Mouse (Mus musculus): ENCODE data around the gene Kcnrg.
A peak's percentile ranks its signal among the peaks of the same experiment; 100 is the strongest.
"Not testable (repeated sequence)": the region's sequence is repeated elsewhere in the genome, so short reads cannot be mapped to it uniquely, and the experiment has no call there.

The Kcnrg gene

DNA sequence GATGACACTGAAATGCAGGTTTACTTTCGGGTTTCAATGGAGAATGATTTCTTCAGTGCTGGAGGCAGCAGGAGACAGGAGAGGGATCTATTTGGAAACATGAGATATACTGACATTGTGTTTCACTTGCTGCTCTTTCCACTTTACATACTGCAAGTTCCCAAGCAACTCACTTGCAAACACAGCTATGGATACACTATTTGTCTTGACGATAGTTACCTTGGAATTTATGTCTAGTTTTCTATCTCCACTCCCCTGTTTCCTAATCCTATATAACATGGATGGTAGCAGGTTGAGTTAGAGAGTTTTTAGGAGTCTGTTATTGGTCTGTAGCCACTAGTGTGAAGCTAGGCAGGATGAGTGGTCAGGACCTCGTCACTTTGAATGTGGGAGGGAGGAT is at the start of gene Kcnrg:
Gene Kcnrg, plus strand, starts transcription at position 301 of the 400 bp plus-strand sequence.
- no peak for DNase-seq (ENCODE audit: low spot score in 2 of 2)

GRCm38 (mm10) chr14:61558901-61559300 is 48.4 kb upstream of the Kcnrg start:
- no peak for DNase-seq (ENCODE audit: low spot score in 2 of 2)

DNA sequence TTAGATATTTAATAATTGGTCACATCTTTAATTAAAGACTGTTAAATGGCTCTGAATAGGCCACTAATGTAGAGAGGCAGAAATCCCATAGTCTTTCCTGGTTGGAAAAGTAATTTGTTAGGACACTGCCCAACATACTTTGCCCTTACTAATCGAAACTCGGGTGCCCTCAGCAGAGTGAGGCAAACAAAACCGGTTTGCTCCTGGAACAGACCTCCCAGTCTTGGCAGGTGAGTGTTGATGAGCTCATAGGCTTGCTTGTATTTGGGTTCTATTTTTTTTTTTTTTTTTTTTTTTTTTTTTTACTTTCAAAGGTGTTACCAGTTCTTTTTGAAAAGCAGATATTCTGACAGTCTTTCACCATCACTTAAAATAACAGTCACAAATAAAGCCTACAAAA is 47.4 kb upstream of the Kcnrg start:
- DNase-seq (ENCODE audit: low spot score in 2 of 2) = no peak

DNA sequence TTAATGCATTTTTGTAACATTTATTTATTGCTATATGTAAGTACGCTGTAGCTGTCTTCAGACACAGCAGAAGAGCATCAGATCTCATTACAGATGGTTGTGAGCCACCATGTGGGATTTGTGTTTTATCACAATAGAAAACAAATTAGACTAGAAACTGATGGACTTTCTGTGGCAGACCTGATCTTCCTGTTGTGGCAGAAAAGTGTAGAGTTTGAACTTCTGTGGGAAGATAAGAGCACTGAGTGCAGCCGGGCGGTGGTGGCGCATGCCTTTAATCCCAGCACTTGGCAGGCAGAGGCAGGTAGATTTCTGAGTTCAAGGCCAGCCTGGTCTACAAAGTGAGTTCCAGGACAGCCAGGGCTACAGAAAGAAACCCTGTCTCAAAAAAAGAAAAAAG is 41.0 kb upstream of the Kcnrg start:
- DNase-seq (ENCODE audit: low spot score in 2 of 2) = not testable (repeated sequence)

DNA sequence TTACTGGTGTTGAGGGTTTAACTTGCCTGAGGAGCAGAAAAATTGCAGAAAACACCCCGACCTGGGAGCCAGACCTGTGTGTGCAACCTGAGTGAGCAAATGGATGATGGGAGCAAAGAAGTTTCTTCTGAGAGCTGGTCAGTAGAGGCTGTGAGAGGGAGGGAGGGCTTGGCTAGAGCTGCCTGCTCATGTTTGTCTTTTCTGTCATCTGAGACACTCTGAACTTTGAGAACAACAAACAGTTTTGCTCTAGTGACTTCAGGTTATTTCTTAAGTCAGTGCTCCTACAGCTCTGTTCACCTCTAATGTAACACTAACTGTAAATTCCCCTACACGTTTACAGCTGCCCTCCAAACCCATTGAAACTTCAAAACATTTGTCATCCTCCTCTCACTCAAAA is 37.9 kb upstream of the Kcnrg start:
- DNase-seq (ENCODE audit: low spot score in 2 of 2) = no peak

DNA sequence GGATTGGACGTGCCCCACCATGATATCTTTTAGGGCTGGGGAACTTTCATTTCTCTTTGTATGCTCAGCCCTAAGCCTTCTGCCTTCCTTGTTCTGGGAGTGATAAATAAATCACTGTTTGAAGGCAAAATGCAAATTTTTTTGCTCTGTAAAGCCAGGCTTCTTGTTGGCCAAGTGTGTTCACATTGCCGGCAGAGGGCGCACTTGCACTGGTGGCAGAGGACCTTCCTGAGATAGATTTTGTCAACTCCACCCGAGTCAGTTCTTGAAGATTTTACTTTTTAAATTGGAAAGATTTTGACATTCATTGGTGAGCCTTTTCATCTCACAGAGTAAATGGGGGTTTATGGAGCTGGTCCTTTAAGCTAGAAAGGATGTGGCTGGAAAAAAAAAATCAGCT is 35.9 kb upstream of the Kcnrg start:
- DNase-seq (ENCODE audit: low spot score in 2 of 2) = peak; percentile 75 to 94

GRCm38 (mm10) chr14:61572131-61572530 is 35.1 kb upstream of the Kcnrg start:
- no peak for DNase-seq (ENCODE audit: low spot score in 2 of 2)

DNA sequence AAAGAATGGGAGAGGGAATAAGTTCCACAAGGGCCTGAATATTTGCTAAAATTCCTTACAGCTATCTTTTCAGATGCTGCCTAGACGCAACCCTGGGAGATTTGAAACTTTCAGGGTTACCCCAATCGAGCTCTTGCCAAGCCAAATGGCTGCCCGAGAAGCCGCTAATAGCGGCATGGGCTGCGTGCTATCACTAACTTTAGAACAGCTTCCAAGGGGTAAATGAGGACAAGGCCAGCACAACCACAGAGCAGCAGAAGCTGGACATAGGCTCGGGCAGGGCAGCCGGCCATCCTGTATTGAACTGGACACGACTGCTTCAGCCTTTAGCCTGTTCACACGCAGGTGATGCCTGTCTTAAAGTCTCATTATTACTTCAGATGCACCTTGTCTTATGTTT is 32.2 kb upstream of the Kcnrg start:
- no peak for DNase-seq (ENCODE audit: low spot score in 2 of 2)

DNA sequence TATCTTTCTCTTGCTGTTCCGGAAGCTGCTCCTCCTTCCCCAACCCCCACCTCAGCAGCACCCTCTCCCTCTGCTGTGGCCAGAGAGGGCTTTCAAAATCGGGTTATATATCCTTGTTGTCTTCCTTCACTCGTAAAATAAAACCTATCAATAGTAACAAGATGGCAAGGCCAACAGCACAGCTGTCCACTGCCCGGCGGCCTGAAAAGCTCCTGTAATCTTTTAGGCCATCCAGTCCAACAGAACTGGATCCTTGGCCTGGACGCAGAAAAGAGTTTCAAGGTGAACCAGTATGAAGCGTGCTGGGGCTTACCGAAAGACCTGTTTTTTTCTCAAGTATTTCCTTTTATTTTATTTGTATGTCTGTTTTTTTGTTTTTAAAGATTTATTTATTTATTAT is 31.3 kb upstream of the Kcnrg start:
- DNase-seq (ENCODE audit: low spot score in 2 of 2) = no peak

DNA sequence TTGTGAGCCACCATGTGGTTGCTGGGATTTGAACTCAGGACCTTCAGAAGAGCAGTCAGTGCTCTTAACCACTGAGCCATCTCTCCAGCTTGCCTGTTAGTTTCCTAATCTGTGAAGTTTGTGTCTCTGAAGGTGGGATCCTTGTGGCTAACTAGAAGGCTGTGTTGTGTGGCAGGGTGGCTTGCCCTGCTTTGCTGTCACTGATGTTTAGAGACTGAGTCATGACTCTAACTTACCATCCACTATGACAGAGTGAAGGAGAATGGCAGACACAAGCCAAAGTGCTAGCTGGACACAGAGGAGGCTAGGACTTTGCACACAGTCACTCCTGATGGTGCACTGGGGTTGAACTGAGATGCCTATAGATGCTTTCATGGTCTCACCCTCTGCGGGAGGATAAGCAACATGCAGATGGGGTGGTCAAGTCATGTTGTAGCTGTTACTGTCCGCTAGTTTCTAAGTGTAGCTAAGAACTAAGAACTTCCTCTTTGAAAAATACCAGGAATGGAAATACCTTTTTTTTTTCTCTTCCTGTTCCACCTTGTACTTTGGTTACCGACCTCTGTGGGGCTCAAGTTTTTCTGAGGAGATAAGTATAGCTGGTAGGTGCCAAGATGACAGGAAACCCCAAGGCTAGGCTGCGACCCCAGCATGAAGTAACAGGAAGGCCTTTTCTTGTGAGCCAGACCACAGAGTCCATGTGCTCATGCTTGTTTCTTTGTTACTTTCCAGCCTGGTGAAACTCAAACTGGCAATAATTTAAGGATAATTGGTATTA is 17.8 kb upstream of the Kcnrg start:
- no peak for DNase-seq (ENCODE audit: low spot score in 2 of 2)

GRCm38 (mm10) chr14:61596719-61597426 is 10.4 kb upstream of the Kcnrg start:
- DNase-seq (ENCODE audit: low spot score in 2 of 2) = no peak

DNA sequence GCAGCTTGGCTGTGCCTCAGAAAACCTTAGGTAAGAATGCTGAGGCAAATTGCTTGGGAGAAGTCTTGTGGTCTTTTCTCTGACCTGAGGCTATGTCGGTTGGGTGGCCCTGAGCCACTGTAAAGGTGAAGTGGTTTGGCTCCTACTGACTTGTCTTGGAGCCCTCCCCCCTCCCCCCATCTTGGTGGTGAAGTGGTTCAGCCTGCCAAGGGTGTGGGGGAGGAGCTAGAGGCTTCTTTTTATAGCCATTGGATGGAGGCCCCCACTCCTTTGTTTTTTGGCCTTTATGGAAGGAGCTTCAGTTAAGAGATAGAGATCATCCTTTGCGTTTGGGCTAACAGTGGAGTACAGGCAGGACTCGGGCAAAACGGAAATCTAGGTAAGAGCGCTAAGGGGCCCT is 9.3 kb upstream of the Kcnrg start, which contains the start of gene Trim13:
Gene Trim13, plus strand, starts transcription at position 280 of the 400 bp plus-strand sequence.
- no peak for DNase-seq (ENCODE audit: low spot score in 2 of 2)

DNA sequence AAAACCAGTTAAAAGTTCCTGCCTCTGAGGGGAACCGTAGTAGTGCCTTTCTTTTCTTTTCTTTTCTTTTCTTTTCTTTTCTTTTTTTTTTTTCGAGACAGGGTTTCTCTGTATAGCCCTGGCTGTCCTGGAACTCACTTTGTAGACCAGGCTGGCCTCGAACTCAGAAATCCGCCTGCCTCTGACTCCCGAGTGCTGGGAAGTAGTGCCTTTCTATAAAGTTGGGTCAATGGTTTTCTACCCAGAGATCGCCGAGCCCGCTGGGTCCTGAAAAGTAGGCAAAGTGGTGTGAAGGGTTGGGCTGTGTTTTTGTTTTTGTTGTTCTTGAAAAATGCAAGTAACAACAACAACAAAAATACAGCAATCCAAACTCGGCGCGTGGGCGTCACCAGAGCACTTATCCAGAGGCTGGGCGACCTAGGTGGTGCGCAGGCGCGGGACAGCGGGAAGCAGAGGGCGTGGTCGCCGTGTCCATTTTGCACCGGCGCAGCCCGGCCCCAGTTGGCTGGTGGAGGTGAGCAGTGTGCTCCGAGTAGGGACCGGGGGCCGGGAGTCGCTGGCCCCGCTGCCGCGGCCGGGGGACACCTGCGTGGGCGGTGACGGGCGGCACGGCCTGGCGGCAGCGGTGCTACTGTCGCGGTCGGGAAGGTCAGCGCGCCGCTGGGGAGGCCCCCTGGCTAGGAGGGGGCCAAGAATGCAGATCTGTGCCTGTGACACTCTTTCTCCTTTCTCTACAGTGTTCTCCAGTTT is 8.0 kb upstream of the Kcnrg start:
- peak; percentile 88 to 95 for DNase-seq (ENCODE audit: low spot score in 2 of 2)

GRCm38 (mm10) chr14:61601348-61601747 is 5.9 kb upstream of the Kcnrg start:
- no peak for DNase-seq (ENCODE audit: low spot score in 2 of 2)

DNA sequence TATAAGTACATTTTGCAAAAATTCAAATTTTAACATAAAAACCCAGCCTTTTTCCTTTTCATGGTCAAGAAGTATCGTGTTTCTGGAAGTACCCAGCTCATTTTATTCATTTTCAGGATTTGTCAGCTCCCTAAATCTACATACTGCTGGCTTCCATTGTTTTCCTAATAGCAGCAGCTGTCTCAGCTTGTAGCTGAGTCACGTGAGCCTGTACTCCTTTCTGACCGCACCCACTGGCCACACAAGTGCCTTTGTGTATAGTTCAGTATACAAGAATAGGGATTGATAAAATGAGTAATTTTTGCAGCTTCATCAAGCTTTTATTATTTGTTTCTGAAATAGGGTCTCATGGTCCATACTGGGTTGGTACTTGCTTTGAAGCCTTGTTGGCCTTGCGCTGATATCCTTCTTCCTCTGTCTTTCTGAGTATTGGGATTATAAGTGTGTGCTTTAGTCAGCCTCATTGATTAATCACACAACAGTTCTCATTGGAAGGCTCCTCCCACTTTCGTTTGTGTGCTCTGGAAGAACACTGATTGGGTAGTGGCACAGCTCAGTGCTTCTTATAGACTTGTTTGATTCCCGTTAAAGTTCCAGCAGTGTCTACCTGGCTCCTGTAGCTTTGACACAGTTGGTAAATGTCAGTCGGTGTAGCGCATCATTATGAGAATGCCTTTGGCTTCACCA is 4.0 kb upstream of the Kcnrg start:
- no peak for DNase-seq (ENCODE audit: low spot score in 2 of 2)

DNA sequence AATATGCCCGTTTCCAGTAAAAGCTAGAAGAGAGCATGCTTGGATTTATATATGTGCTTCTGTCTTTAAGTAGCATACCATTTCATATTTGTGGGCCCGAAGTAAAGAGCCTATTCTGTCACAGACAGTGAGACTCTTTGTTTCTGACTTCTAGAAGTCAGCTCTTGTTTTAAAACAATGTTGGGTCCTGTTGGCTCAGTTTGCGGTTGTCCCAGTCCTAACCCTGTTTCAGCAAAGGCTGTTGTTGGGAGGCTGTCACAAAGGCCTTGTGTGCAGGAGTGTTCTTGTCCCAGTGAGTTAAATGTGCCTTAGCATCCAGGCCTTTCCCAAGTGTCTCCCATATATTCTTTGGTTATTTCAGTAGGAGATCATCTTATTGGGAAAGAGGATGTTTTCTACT is 3.2 kb upstream of the Kcnrg start:
- no peak for DNase-seq (ENCODE audit: low spot score in 2 of 2)

DNA sequence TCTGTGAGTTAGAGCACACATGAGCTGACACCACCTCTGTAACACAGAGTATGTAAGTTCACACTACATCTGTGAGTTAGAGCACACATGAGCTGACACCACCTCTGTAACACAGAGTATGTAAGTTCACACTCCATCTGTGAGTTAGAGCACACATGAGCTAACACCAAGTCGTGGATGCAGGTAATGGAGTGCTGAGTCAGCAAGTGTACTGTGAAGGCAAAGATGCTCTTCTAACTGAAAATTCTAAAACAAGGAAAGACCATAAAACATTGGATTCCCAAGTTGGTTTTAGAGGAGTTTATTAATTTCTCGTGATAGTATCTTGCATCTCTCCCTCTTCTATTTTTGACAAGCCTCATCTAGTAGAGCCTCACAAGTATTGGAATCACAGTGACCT is 1.2 kb upstream of the Kcnrg start:
- DNase-seq (ENCODE audit: low spot score in 2 of 2) = not testable (repeated sequence)

GRCm38 (mm10) chr14:61611766-61612165 is 4.5 kb downstream of the Kcnrg start:
- no peak for DNase-seq (ENCODE audit: low spot score in 2 of 2)

- DNase-seq (ENCODE audit: low spot score in 2 of 2) = no peak
Observed at GRCm38 (mm10) chr14:61613319-61613718, 6.1 kb downstream of the Kcnrg start.

GRCm38 (mm10) chr14:61620371-61620770 is 13.1 kb downstream of the Kcnrg start:
- DNase-seq (ENCODE audit: low spot score in 2 of 2) = no peak

DNA sequence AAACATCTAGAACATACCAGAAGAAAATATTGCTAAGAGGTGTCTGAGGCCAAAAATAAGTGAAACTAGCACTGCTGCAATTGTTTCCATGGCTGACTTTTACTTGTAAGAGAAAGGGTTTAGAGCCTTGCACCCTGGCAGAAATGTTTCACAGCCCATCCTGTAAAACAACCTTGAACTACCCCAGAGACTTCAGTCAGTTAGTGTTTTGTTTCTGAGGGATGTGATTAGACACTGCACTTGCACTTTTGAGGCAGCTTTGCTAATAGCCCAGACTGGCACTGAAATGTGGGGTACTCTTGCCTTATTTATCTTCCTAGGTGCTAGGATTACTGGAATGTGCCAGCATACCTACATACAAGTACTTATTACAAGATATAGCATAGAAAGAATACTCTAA is 28.7 kb downstream of the Kcnrg start:
- DNase-seq (ENCODE audit: low spot score in 2 of 2) = no peak

- no peak for DNase-seq (ENCODE audit: low spot score in 2 of 2)
Observed at GRCm38 (mm10) chr14:61642668-61643067, 35.4 kb downstream of the Kcnrg start.
